Mouse (Mus musculus) cerebellum, adult 2 months (tissue): ENCODE results near the gene Stx17.

Experiments
- CTCF ChIP-seq: fragments of 200-500 bp; IDR thresholded peaks from 2 replicates; pipeline ENCODE4 v1.5.1; 2011; ENCODE audit warnings: low read depth, mild to moderate bottlenecking, control low read depth, low read length, moderate library complexity, borderline replicate concordance; ENCODE audit not compliant: insufficient read depth
- POLR2A ChIP-seq: fragments of 200-500 bp; IDR thresholded peaks from 2 replicates; pipeline ENCODE4 v1.6.1; 2011; ENCODE audit warnings: low read length, control low read depth, borderline replicate concordance; ENCODE audit not compliant: insufficient read depth

DNA sequence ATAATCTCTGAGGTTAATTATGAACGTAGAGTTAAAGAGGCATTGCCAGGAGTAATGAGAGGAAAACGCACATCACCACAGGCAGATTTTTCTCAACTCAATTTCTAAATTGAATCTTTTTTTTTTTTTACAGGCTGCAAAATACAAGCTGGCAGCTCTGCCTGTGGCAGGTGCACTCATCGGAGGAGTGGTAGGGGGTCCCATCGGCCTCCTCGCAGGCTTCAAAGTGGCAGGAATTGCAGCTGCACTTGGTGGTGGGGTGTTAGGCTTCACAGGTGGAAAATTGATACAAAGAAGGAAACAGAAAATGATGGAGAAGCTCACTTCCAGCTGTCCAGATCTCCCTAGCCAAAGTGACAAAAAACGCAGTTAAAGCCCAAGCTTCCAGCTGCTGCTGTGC, 56.7 kb downstream of the Stx17 start:
- TF ChIP-seq CTCF (no peak), POLR2A (no peak)
